Mouse (Mus musculus) stomach, postnatal 0 days (tissue): ENCODE results near the gene Mcf2l. TPM values are rescaled to one million over a fixed set of nuclear protein-coding genes. Genes with fewer than 3 reads are reported as not detected.

ENCODE experiments used
- ATAC-seq: fragments of 200-750 bp; cut with Nextera tagmentation; 2 replicates; pipeline ENCODE4 v1.8.0; 2017; ENCODE audit not compliant: low FRiP score, low TSS enrichment
- DNase-seq: peaks from one replicate; pipeline ENCODE4 v3.0.0-alpha.2; 2016; ENCODE audit warnings: low spot score
- H3K27ac ChIP-seq: fragments of 300-500 bp; sonication (generic); replicated peaks from 2 replicates; pipeline ENCODE4 v1.5.1; 2014; ENCODE audit warnings: mild to moderate bottlenecking, control low read depth
- H3K27me3 ChIP-seq: fragments of 300-500 bp; sonication (generic); 2 replicates; pipeline ENCODE4 v1.6.1; 2014; ENCODE audit warnings: low read length; ENCODE audit not compliant: control insufficient read depth, insufficient read depth
- H3K36me3 ChIP-seq: fragments of 300-500 bp; sonication (generic); 2 replicates; pipeline ENCODE4 v1.6.1; 2014; ENCODE audit warnings: low read length, mixed read lengths; ENCODE audit not compliant: control insufficient read depth, insufficient read depth
- H3K4me1 ChIP-seq: fragments of 300-500 bp; sonication (generic); replicated peaks from 2 replicates; pipeline ENCODE4 v1.6.1; 2014; ENCODE audit warnings: antibody characterized with exemption; ENCODE audit not compliant: control insufficient read depth, insufficient read depth
- H3K4me2 ChIP-seq: fragments of 300-500 bp; sonication (generic); replicated peaks from 2 replicates; pipeline ENCODE4 v1.6.1; 2014; ENCODE audit warnings: low read depth, mild to moderate bottlenecking, control low read depth, moderate library complexity
- H3K4me3 ChIP-seq: fragments of 300-500 bp; sonication (generic); 2 replicates; pipeline ENCODE4 v1.5.1; 2014; ENCODE audit warnings: low read depth, low read length, control low read depth
- H3K9ac ChIP-seq: fragments of 300-500 bp; sonication (generic); 2 replicates; pipeline ENCODE4 v1.6.1; 2014; ENCODE audit warnings: mild to moderate bottlenecking, low read length, control low read depth, mixed read lengths
- H3K9me3 ChIP-seq: fragments of 300-500 bp; sonication (generic); 2 replicates; pipeline ENCODE4 v1.6.1; 2016; ENCODE audit warnings: low read length; ENCODE audit not compliant: control insufficient read depth
- CTCF ChIP-seq: IDR thresholded peaks from 2 replicates; pipeline ENCODE4 v1.5.1; 2016; ENCODE audit warnings: antibody characterized with exemption, low read depth, mild to moderate bottlenecking, moderate library complexity
- EP300 ChIP-seq: optimal IDR thresholded peaks from 2 replicates; pipeline ENCODE3; 2016; ENCODE audit warnings: antibody characterized with exemption
- WGBS: fragments of 180-500 bp; shearing (Covaris S2); extraction: QIAGEN DNeasy Blood & Tissue Kit; methylation state at CpG from one replicate; pipeline ENCODE4 v1.1.7; 2014; 5-methylcytosine and 5-hydroxymethylcytosine counted together
- polyA plus RNA-seq: library from polyadenylated mRNA; unstranded; fragments of >200 nt; fragmentation: Nextera tagmentation; extraction: Ambion mirVana; gene quantifications from 2 replicates; pipeline ENCODE4 v1.2.1, GENCODE M21; 2015

Gene Mcf2l
- polyA plus RNA-seq, 1 experiment from 2014 or later: 9.6 TPM

GRCm38 (mm10) chr8:12829381-12829780 is 44.2 kb upstream of the Mcf2l start:
- DNase-seq: no peak
- H3K9me3 ChIP-seq: no peaks in the 10 kb centered on the region
- no peak overlapping the region for H3K4me3 ChIP-seq
- TF ChIP-seq EP300: no peak
- no peak for TF ChIP-seq CTCF
- H3K4me1 ChIP-seq: no peaks in the 10 kb centered on the region
- peaks cover 16% of the 10 kb centered on the region for H3K36me3 ChIP-seq
- 65% methylated on average over 1 of the region's 1 CpGs for WGBS
- H3K9ac ChIP-seq: no peak overlapping the region
- no peaks in the 10 kb centered on the region for H3K27me3 ChIP-seq
- H3K27ac ChIP-seq: no peak overlapping the region
- no peak for ATAC-seq
- H3K4me2 ChIP-seq: no peak overlapping the region

- Histone ChIP-seq H3K27me3 (no peaks in the 10 kb centered on the region), H3K36me3 (peaks cover 19% of the 10 kb centered on the region), H3K4me1 (no peaks in the 10 kb centered on the region), H3K9ac (no peak overlapping the region), H3K9me3 (no peaks in the 10 kb centered on the region), H3K27ac (no peak overlapping the region), H3K4me3 (no peak overlapping the region), H3K4me2 (no peak overlapping the region)
- DNase-seq: no peak
- TF ChIP-seq CTCF (no peak), EP300 (no peak)
- WGBS: 90% methylated on average over 7 of the region's 7 CpGs
- ATAC-seq: no peak
These were observed 41.7 kb upstream of the Mcf2l start for GRCm38 (mm10) chr8:12831659-12832589.

GRCm38 (mm10) chr8:12833616-12834015 is 40.0 kb upstream of the Mcf2l start:
- 91% methylated on average over 5 of the region's 5 CpGs for WGBS
- H3K9ac ChIP-seq: no peak overlapping the region
- DNase-seq: no peak
- H3K4me1 ChIP-seq: no peaks in the 10 kb centered on the region
- TF ChIP-seq EP300 (no peak), CTCF (no peak)
- H3K27ac ChIP-seq: no peak overlapping the region
- no peak overlapping the region for H3K4me3 ChIP-seq
- peaks cover 16% of the 10 kb centered on the region for H3K36me3 ChIP-seq
- H3K27me3 ChIP-seq: no peaks in the 10 kb centered on the region
- H3K4me2 ChIP-seq: no peak overlapping the region
- ATAC-seq: no peak
- no peaks in the 10 kb centered on the region for H3K9me3 ChIP-seq

- no peak overlapping the region for H3K27ac ChIP-seq
- DNase-seq (no peak), ATAC-seq (no peak)
- peaks cover 6% of the 10 kb centered on the region; the same call in 1 of the 2 replicates for H3K36me3 ChIP-seq
- no peaks in the 10 kb centered on the region for H3K9me3 ChIP-seq
- H3K9ac ChIP-seq: no peak overlapping the region
- no peak overlapping the region for H3K4me2 ChIP-seq
- TF ChIP-seq EP300: no peak
- no peak overlapping the region for H3K4me3 ChIP-seq
- 90% methylated on average over 7 of the region's 7 CpGs for WGBS
- H3K4me1 ChIP-seq: no peaks in the 10 kb centered on the region
- no peaks in the 10 kb centered on the region for H3K27me3 ChIP-seq
These were observed 32.8 kb upstream of the Mcf2l start for GRCm38 (mm10) chr8:12840834-12841233.

- H3K27ac ChIP-seq: no peak overlapping the region
- no peak overlapping the region for H3K4me3 ChIP-seq
- no peak for ATAC-seq
- H3K36me3 ChIP-seq: peaks cover 6% of the 10 kb centered on the region; the same call in 1 of the 2 replicates
- 88% methylated on average over 11 of the region's 11 CpGs for WGBS
- H3K4me2 ChIP-seq: no peak overlapping the region
- no peaks in the 10 kb centered on the region for H3K4me1 ChIP-seq
- DNase-seq: no peak
- TF ChIP-seq CTCF (no peak), EP300 (no peak)
- H3K27me3 ChIP-seq: no peaks in the 10 kb centered on the region
- H3K9me3 ChIP-seq: no peaks in the 10 kb centered on the region
- H3K9ac ChIP-seq: no peak overlapping the region
These were observed 31.1 kb upstream of the Mcf2l start for GRCm38 (mm10) chr8:12842342-12842995.
